Mouse (Mus musculus) kidney, postnatal 25 days (tissue): ENCODE data around the gene Pdlim1.

ENCODE experiments used
- DNase-seq, 2 experiments: peaks; one replicate each; pipeline ENCODE4 v3.0.0; 2021; ENCODE audit warnings: mixed read lengths in 2 of 2

The Pdlim1 gene

GRCm38 (mm10) chr19:40283415-40283814 is 11.8 kb upstream of the Pdlim1 start:
- no peak for DNase-seq

GRCm38 (mm10) chr19:40278372-40279023 is 6.9 kb upstream of the Pdlim1 start:
- DNase-seq: peak in 1 of 2 experiments; percentile 38

GRCm38 (mm10) chr19:40277494-40277893 is 5.9 kb upstream of the Pdlim1 start:
- DNase-seq: no peak

GRCm38 (mm10) chr19:40275401-40276188 is 4.0 kb upstream of the Pdlim1 start:
- DNase-seq: peak; percentile 44 to 52

- no peak for DNase-seq
Observed at GRCm38 (mm10) chr19:40272674-40273073, 1.0 kb upstream of the Pdlim1 start.

GRCm38 (mm10) chr19:40270351-40271307 is 1.0 kb downstream of the Pdlim1 start:
- peak in 1 of 2 experiments; percentile 12 for DNase-seq

GRCm38 (mm10) chr19:40269526-40269925 is 2.1 kb downstream of the Pdlim1 start:
- no peak for DNase-seq

- DNase-seq: no peak
Observed at GRCm38 (mm10) chr19:40268493-40268892, 3.1 kb downstream of the Pdlim1 start.

- DNase-seq: no peak
Observed at GRCm38 (mm10) chr19:40267380-40267779, 4.3 kb downstream of the Pdlim1 start.

- DNase-seq: no peak
Observed at GRCm38 (mm10) chr19:40259485-40259884, 12.2 kb downstream of the Pdlim1 start.

- no peak for DNase-seq
Observed at GRCm38 (mm10) chr19:40257396-40257795, 14.2 kb downstream of the Pdlim1 start.

- DNase-seq: no peak
Observed at GRCm38 (mm10) chr19:40256376-40257050, 15.1 kb downstream of the Pdlim1 start.

GRCm38 (mm10) chr19:40255561-40255960 is 16.1 kb downstream of the Pdlim1 start:
- no peak for DNase-seq

- DNase-seq: no peak
Observed at GRCm38 (mm10) chr19:40254741-40255140, 16.9 kb downstream of the Pdlim1 start.

GRCm38 (mm10) chr19:40253768-40254167 is 17.9 kb downstream of the Pdlim1 start:
- DNase-seq: no peak

GRCm38 (mm10) chr19:40251115-40251514 is 20.5 kb downstream of the Pdlim1 start:
- no peak for DNase-seq

GRCm38 (mm10) chr19:40249352-40249751 is 22.3 kb downstream of the Pdlim1 start:
- no peak for DNase-seq

GRCm38 (mm10) chr19:40248476-40248875 is 23.2 kb downstream of the Pdlim1 start:
- no peak for DNase-seq

- no peak for DNase-seq
Observed at GRCm38 (mm10) chr19:40247268-40247666, 24.4 kb downstream of the Pdlim1 start.

GRCm38 (mm10) chr19:40246646-40247267 is 24.9 kb downstream of the Pdlim1 start:
- DNase-seq: no peak

- peak in 1 of 2 experiments; percentile 31 for DNase-seq
Observed at GRCm38 (mm10) chr19:40240838-40241689, 30.6 kb downstream of the Pdlim1 start.
